Mouse (Mus musculus): ENCODE results near the gene Large2.
"Not testable (repeated sequence)": the region's sequence is repeated elsewhere in the genome, so short reads cannot be mapped to it uniquely, and the experiment has no call there.

The Large2 gene

GRCm38 (mm10) chr2:92374514-92374913, at the start of gene Large2, which contains the start of gene Pex16:
Gene Large2 (minus strand): TSS chr2:92374869.
Gene Pex16 (plus strand): TSS chr2:92374676.
- DNase-seq: no peak

GRCm38 (mm10) chr2:92423702-92424461, 49.2 kb upstream of the Large2 start:
- DNase-seq: peak; percentile 79

GRCm38 (mm10) chr2:92423156-92423555, 48.5 kb upstream of the Large2 start:
- DNase-seq: no peak

GRCm38 (mm10) chr2:92422388-92423135, 47.9 kb upstream of the Large2 start:
- DNase-seq: no peak

GRCm38 (mm10) chr2:92421723-92422387, 47.2 kb upstream of the Large2 start:
- no peak for DNase-seq

GRCm38 (mm10) chr2:92411705-92412104, 37.0 kb upstream of the Large2 start:
- no peak for DNase-seq

DNA sequence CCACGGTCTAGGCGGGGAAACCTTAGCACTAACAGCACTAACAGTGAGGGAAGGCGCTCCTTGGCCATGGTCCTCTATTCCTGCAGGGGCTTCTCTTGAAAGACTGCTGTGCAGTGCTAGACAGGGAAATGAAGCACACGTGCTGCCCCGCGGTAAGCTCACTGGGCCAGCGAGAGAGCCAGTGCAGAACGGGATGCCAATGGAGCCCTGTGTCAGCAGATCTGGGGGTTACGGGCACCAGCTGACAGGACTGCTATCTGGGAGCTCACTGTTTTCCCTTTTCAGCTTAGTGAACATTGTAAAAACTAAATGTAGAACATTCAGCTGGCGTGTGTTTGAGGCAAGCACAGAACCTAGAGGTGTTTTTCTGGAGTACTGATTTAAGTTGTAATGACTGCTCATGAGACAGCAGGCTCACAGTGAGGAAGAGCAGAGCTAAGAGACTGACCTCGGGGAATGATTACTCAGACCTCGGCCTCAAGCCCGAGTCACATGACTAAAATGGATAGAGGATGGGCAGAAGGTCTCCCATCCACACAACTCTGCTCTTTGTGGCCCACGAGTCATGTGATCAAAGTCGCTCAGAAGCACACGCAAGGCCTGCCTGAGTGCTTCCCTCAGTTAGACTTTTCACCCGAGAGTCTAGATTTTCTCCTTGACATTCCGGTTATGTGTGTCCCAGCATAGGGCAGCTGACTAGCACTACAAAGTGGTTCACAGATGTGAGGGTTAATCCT, 33.8 kb upstream of the Large2 start:
- no peak for DNase-seq

DNA sequence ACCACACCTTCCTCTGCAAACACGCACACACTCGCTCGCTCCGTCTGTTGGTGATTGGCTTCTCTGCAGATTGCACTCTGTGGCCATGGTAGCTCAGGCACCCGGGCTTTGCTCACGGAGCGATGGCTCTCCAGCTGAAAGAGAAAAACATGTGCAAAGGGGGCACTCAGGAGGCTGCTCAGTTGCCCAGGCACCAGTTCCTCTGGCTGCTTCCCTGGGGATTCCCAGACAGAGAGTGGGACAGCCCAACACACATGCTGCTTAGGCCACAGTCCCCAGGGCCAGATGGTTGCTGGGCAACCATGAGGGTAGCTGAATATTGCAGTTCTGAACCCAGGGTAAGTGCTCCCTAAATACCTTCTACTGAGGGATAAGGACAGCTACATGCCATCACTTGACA, 31.0 kb upstream of the Large2 start:
- DNase-seq: no peak

DNA sequence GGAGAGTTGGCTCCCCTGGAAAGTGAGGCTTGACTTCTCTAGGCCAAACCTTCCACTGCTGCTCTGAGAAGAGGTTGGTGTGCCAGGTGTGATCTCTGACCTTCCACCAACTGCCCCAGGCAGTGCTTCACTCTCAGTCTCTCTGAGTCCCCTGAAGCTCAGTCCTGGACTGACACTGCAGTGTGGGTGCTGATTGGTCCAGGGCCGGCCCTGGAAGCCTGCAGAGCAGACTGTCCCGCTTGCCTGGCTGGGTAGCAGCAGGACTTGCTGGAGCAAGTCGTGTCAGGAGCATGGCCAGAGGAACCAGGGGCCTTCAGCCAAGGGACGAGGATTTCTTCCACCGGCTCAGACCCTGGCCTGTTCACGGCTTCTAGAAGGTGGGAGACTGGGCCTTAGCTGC, 30.1 kb upstream of the Large2 start:
- DNase-seq: no peak

DNA sequence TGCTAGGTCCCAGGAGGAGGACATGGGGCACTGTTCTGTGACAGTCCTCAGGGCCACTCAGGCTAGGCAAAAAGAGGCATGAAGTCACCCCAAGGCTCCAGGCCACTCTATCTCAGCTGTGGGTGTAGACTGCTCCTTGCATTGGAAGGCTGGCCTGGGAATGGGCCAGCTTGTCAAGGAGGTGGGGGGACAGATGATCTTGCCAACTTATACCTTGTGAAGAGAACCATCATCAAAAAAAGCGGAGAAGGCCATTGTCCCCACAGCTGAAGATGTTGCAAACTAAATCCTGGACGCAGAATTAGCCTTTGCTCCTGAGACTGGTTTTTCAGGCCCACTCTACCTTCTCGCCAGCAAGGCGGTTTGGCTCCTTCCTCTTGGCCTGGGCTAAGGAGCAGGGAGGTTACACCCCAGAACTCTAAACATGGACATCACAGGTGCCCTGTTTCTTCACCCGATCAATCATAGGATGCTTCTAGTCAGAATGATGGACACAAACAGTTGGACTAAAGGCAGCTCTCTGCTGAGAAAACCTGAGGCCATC, 29.2 kb upstream of the Large2 start:
- DNase-seq: no peak

- no peak for DNase-seq
Measured at GRCm38 (mm10) chr2:92402591-92403326, 28.1 kb upstream of the Large2 start.

DNA sequence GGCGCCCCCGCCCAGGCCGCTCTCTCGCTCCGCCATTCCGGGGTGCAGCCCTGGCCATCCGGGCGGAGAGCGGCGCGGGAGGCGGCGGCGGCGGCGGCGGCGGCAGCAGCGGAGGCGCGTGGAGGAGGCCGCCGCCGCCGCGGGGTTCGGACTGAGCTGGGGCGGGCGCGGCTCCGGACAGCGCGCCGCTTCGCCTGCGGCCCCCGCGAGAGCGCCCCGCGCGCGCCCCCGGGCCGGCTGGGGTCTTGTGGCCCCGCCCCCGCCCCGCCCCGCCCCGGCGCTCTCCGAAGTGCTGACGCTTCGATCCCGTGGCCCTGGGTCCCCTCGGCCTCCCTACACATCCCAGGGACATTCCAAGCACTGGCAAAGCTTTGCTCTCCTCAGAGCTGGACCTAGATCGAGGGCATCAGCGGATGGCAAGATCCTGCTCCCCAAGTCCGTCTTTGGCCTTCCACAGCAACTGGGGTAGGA, 26.5 kb upstream of the Large2 start, which contains the start of gene Mapk8ip1:
TSS of gene Mapk8ip1 (minus strand) at position 173 of the 471 bp plus-strand sequence.
- no peak for DNase-seq

DNA sequence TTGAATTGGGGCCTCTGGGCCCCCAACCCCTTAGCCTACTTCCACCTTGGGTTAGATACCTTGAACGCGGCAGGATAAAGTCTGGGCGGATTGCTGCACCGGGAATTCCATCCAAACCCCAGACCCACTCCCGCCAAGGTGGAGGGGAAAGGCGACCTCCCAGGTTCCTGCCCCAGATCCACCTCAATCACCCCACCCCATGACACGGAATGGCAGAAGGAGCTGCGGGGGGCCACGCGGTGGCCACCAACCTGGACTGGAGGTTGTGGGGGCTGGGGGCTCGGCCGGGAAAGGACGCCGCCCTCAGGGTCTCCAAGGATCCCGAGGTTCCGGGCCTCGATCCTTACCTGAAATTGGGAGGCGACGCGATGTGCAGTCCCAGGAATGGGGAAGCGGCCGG, 26.0 kb upstream of the Large2 start:
- DNase-seq: no peak

GRCm38 (mm10) chr2:92399877-92400276, 25.2 kb upstream of the Large2 start:
- DNase-seq: not testable (repeated sequence)

GRCm38 (mm10) chr2:92397436-92397835, 22.8 kb upstream of the Large2 start:
- no peak for DNase-seq

GRCm38 (mm10) chr2:92395535-92395934, 20.9 kb upstream of the Large2 start:
- DNase-seq: no peak

DNA sequence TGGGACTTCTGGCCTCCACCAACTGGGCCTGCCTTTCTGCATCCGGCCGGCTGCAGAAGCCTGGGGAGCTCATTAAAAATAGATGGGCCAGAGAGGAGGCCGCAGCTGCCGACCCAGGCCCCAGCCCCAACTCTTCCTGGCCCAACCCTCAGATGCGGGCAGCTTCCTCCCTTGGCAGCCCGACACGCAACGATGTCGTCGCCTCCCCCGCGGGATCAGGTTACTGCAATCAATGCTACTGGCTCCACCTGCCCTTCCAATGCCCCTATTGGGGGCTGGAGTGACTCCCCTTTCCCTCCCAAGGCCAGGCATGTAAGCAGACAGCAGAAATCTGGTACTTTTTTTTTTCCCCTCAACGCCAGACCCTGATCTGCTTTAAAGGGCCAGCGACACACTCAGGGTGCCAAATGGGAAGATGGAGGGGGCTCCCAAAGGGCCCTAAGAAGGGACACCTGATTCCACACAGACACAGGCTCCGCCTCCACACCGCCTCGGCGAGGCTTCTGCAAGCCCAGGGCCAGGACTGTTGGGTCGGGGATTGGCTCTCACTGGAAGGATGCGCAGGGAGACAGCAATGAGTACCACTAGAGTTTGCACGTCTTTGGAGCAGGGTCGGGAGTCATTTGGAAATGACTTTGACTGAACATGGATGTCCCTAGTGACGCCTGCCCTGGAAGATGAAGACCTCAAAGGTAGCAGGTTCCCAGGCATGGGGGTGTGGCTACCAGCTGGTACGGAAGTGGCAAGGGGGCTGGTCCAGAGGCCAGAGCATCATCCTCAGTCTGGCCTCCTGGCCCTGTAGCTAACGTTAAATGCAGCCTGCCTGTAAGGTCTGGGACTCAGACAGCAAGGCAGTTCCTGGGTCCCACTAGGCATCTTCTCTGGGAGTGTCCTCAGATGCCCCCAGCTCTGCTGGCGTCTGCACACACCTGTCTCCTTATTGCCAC, 17.9 kb upstream of the Large2 start:
- DNase-seq: no peak

DNA sequence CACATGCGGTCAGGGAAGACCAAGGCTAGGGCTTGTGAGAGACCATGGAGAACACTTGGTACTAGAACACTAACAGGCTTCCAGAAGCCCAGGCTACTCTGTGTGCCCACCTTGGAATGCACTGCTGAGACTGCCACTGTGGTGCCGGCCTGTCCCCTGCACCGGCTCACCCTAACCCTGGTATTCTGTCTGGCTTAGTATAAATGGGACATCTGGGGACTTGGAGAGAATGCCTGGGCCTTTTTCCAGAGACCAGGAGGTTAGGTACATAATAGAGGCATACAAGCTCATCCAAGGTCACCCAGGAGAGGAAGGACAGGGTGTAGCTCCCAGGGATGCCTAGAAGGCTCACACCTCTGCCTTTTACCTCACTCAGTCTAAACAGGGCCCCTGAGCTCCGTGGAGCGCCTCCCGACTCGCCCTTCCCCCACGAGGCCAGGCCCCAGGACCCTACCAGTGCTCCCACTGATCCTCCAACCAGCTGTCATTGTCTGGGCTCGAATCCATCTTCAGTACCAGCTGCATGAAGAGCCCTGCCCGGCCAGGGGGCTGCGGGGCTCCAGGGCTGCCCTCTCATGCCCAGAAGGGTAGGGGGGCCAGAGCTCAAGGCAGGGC, 17.1 kb upstream of the Large2 start:
- no peak for DNase-seq

- DNase-seq: peak; percentile 60
Measured at GRCm38 (mm10) chr2:92391116-92391515, 16.4 kb upstream of the Large2 start.

Data from right cerebral cortex, postnatal 25 days (tissue).